Mouse (Mus musculus) central nervous system, embryonic 11.5 days (tissue): ENCODE measurements around the gene Kif4. TPM values are rescaled to one million over a fixed set of nuclear protein-coding genes. Genes with fewer than 3 reads are reported as not detected.

Source experiments
- polyA plus RNA-seq: library from polyadenylated mRNA; depleted of rRNA; stranded (reverse); fragments of >200 nt; gene quantifications from 2 replicates; pipeline ENCODE4 v1.2.3, GENCODE M21; 2012; rRNA removed

Kif4 gene
- 37.6 and 43.8 TPM in 2 replicates for polyA plus RNA-seq

GRCm38 (mm10) chrX:100625546-100625801 is at the start of gene Kif4:
Kif4 (plus strand) TSS chrX:100625737.

GRCm38 (mm10) chrX:100594791-100595190 is 30.7 kb upstream of the Kif4 start, which contains the start of gene P2ry4:
P2ry4 (minus strand) TSS chrX:100594869.

GRCm38 (mm10) chrX:100605314-100605713 is 20.2 kb upstream of the Kif4 start, which contains the start of gene Arr3:
Arr3 (plus strand) TSS chrX:100605497.

DNA sequence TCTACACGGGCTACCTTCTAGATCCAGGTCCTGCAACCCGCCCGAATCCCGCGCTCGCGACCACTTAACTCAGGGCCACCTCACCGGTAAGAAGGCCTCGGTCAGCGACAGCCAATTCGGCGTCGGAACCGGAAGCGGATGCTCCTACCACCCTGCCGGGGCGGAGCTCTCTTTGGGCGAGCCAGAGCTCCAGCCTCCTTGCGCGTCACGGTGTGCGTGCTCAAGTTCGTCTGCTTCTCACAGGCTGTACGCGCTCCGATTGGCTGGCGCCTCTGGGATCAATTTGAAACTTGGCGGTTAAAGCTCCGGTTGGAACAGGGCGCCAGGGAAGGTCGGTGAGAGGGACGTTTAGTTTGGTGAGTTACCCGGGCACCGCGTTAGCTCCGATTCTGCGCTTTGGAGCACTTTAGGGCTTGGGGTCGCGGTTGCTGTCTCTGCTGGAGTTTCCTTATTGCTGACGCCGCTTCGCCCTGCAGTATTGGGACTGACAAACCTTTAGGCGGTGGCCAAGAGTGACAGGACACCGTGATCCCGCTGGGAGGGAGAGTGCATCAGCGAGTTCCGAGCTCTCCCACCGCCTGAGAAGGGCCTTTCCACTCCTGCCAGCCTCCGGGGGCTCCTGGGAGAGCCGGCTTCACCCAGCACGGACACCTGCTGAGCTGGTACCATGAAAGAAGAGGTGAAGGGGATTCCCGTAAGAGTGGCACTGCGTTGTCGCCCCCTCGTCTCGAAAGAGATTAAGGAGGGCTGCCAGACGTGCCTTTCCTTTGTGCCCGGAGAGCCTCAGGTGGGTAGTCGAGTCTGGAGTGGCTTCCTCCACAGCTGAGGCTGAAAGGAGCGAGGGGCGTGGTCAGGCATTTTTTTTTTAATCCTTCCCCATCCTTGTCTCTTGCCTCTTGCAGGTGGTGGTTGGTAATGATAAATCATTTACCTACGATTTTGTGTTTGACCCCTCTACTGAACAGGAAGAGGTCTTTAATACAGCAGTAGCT is 561 bp downstream of the Kif4 start, which contains the start of gene Pdzd11:
TSS of gene Pdzd11 (minus strand) at position 767 of the 992 bp plus-strand sequence.

DNA sequence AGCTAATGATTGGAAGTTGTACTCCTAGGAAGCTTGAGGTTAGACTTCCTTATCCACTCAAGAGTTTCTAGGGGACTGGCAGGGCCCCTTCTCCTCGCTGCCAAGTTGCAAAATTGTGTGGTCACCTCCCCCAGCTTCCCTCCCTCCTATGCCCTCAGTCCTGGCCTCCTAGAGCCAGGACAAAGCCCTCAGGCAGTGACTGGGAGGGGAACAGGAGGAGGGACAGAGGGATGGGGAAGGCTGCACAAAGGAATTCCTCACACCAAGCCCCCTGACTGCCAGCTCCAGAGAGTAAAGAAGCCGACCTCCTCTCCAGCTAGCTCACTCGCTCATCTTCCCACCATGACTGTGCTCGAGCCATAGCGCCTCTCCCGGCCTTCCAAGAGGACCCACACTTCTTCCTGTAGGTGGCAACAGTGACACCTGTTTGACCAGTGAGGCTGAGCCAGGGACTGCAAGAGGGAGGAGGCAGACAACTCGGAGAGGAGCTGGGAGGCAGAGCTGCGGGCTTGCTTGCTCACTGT is 104.2 kb downstream of the Kif4 start, which contains the start of gene Gdpd2:
TSS of gene Gdpd2 (plus strand) at position 209 of the 524 bp plus-strand sequence.

GRCm38 (mm10) chrX:100767181-100767884 is 141.8 kb downstream of the Kif4 start, which contains the start of gene Dlg3:
Dlg3 (plus strand) TSS chrX:100767722.

Other genes starting within 250 kb of the Kif4 start
- gene Otud6a, start 196.7 kb upstream of the Kif4 start, polyA plus RNA-seq, result 0.07 TPM in 1 of 2 replicates, not detected in the other
- gene Awat2, start 183.0 kb upstream of the Kif4 start, polyA plus RNA-seq, result 0.48 and 0.83 TPM in 2 replicates
- 76.5 and 86.3 TPM in 2 replicates for gene Igbp1, start 131.4 kb upstream of the Kif4 start, polyA plus RNA-seq
- gene Dgat2l6, start 100.9 kb upstream of the Kif4 start, polyA plus RNA-seq, result not detected in 2 replicates
- gene Awat1, start 53.5 kb upstream of the Kif4 start, polyA plus RNA-seq, result not detected in 2 replicates
- 0.02 TPM in 1 of 2 replicates, not detected in the other for gene P2ry4, start 30.9 kb upstream of the Kif4 start, polyA plus RNA-seq
- not detected in 2 replicates for gene Arr3, start 20.2 kb upstream of the Kif4 start, polyA plus RNA-seq
- 74.1 and 79.3 TPM in 2 replicates for gene Pdzd11, start 831 bp downstream of the Kif4 start, polyA plus RNA-seq
- gene Gdpd2, start 104.1 kb downstream of the Kif4 start, polyA plus RNA-seq, result 15.1 and 16.3 TPM in 2 replicates
- 49.8 and 50.6 TPM in 2 replicates for gene Dlg3, start 142.0 kb downstream of the Kif4 start, polyA plus RNA-seq